Mouse (Mus musculus): ENCODE data around the gene Eif1ad. TPM values are rescaled to one million over a fixed set of nuclear protein-coding genes. Genes with fewer than 3 reads are reported as not detected.
"Not testable (repeated sequence)": the region's sequence is repeated elsewhere in the genome, so short reads cannot be mapped to it uniquely, and the experiment has no call there.

Eif1ad gene
- polyA plus RNA-seq, 1 experiment from 2014 or later: 76.6 TPM

- peak within 1 kb of the TSS; percentile 91 for H3K9ac ChIP-seq (ENCODE audit: low read depth, low read length)
- peak; percentile 97 for DNase-seq (ENCODE audit: low spot score)
- peak within 1 kb of the TSS; percentile 73 for H3K27ac ChIP-seq (ENCODE audit: low read depth, low read length)
- peak within 1 kb of the TSS; percentile 93 for H3K4me2 ChIP-seq (replicated peaks; ENCODE audit: low read depth, low read length)
- H3K4me1 ChIP-seq (replicated peaks; ENCODE audit: control insufficient read depth, insufficient read depth, low read length): peaks cover 6% of the 10 kb centered on the region; the same call in 1 of the 2 replicates
- peak; percentile 97 for ATAC-seq (ENCODE audit: low FRiP score)
- no peaks in the 10 kb centered on the region for H3K9me3 ChIP-seq (ENCODE audit: control insufficient read depth, low read length)
- 3% methylated on average over 43 of the region's 43 CpGs for WGBS
- H3K4me3 ChIP-seq (ENCODE audit: low read depth, low read length): peak within 1 kb of the TSS; percentile 100
- no peaks in the 10 kb centered on the region for H3K27me3 ChIP-seq (ENCODE audit: control insufficient read depth, insufficient read depth, low read length)
- no peaks in the 10 kb centered on the region for H3K36me3 ChIP-seq (ENCODE audit: control insufficient read depth, insufficient read depth, low read length)
Measured at GRCm38 (mm10) chr19:5388588-5389242, 22.2 kb downstream of the Eif1ad start, which contains the start of gene Sart1. Gene Sart1 (minus strand): TSS chr19:5388703.

- H3K9me3 ChIP-seq (ENCODE audit: control insufficient read depth, low read length): no peaks in the 10 kb centered on the region
- H3K4me1 ChIP-seq (replicated peaks; ENCODE audit: control insufficient read depth, insufficient read depth, low read length): peaks cover 6% of the 10 kb centered on the region; the same call in 1 of the 2 replicates
- H3K4me3 ChIP-seq (ENCODE audit: low read depth, low read length): peak overlapping the region; percentile 100
- ATAC-seq (ENCODE audit: low FRiP score) (no peak), DNase-seq (ENCODE audit: low spot score) (peak; percentile 25)
- H3K9ac ChIP-seq (ENCODE audit: low read depth, low read length): 0 out of 2 replicates have a peak overlapping the region, but pooled peaks have one; percentile 91
- 57% methylated on average over 12 of the region's 12 CpGs for WGBS
- no peaks in the 10 kb centered on the region for H3K27me3 ChIP-seq (ENCODE audit: control insufficient read depth, insufficient read depth, low read length)
- peak overlapping the region; percentile 60 for H3K4me2 ChIP-seq (replicated peaks; ENCODE audit: low read depth, low read length)
- H3K27ac ChIP-seq (ENCODE audit: low read depth, low read length): no peak overlapping the region
- no peaks in the 10 kb centered on the region for H3K36me3 ChIP-seq (ENCODE audit: control insufficient read depth, insufficient read depth, low read length)
Measured at GRCm38 (mm10) chr19:5389647-5390046, 23.1 kb downstream of the Eif1ad start.

- Histone ChIP-seq H3K9me3 (ENCODE audit: control insufficient read depth, low read length) (no peaks in the 10 kb centered on the region), H3K4me3 (ENCODE audit: low read depth, low read length) (no peak overlapping the region; the same call in 1 of the 2 replicates), H3K36me3 (ENCODE audit: control insufficient read depth, insufficient read depth, low read length) (no peaks in the 10 kb centered on the region), H3K9ac (ENCODE audit: low read depth, low read length) (0 out of 2 replicates have a peak overlapping the region, but pooled peaks have one; percentile 21), H3K27me3 (ENCODE audit: control insufficient read depth, insufficient read depth, low read length) (no peaks in the 10 kb centered on the region), H3K27ac (ENCODE audit: low read depth, low read length) (no peak overlapping the region), H3K4me1 (replicated peaks; ENCODE audit: control insufficient read depth, insufficient read depth, low read length) (peaks cover 6% of the 10 kb centered on the region; the same call in 1 of the 2 replicates), H3K4me2 (replicated peaks; ENCODE audit: low read depth, low read length) (no peak overlapping the region)
- ATAC-seq (ENCODE audit: low FRiP score): no peak
- DNase-seq (ENCODE audit: low spot score): no peak
- 81% methylated on average over 8 of the region's 8 CpGs for WGBS
Measured at GRCm38 (mm10) chr19:5390416-5390815, 23.9 kb downstream of the Eif1ad start.

GRCm38 (mm10) chr19:5392892-5393291 is 26.4 kb downstream of the Eif1ad start:
- H3K27ac ChIP-seq (ENCODE audit: low read depth, low read length): no peak overlapping the region
- no peaks in the 10 kb centered on the region for H3K36me3 ChIP-seq (ENCODE audit: control insufficient read depth, insufficient read depth, low read length)
- H3K9ac ChIP-seq (ENCODE audit: low read depth, low read length): no peak overlapping the region
- H3K9me3 ChIP-seq (ENCODE audit: control insufficient read depth, low read length): no peaks in the 10 kb centered on the region
- H3K4me2 ChIP-seq (replicated peaks; ENCODE audit: low read depth, low read length): no peak overlapping the region
- DNase-seq (ENCODE audit: low spot score) (no peak), ATAC-seq (ENCODE audit: low FRiP score) (no peak)
- WGBS: 71% methylated on average over 4 of the region's 4 CpGs
- H3K27me3 ChIP-seq (ENCODE audit: control insufficient read depth, insufficient read depth, low read length): no peaks in the 10 kb centered on the region
- H3K4me3 ChIP-seq (ENCODE audit: low read depth, low read length): no peak overlapping the region
- peaks cover 3% of the 10 kb centered on the region; the same call in 1 of the 2 replicates for H3K4me1 ChIP-seq (replicated peaks; ENCODE audit: control insufficient read depth, insufficient read depth, low read length)

- no peak for ATAC-seq (ENCODE audit: low FRiP score)
- Histone ChIP-seq H3K36me3 (ENCODE audit: control insufficient read depth, insufficient read depth, low read length) (no peaks in the 10 kb centered on the region), H3K4me2 (replicated peaks; ENCODE audit: low read depth, low read length) (no peak overlapping the region), H3K9me3 (ENCODE audit: control insufficient read depth, low read length) (no peaks in the 10 kb centered on the region), H3K9ac (ENCODE audit: low read depth, low read length) (no peak overlapping the region), H3K27ac (ENCODE audit: low read depth, low read length) (no peak overlapping the region), H3K4me3 (ENCODE audit: low read depth, low read length) (no peak overlapping the region; the same call in 1 of the 2 replicates), H3K27me3 (ENCODE audit: control insufficient read depth, insufficient read depth, low read length) (no peaks in the 10 kb centered on the region), H3K4me1 (replicated peaks; ENCODE audit: control insufficient read depth, insufficient read depth, low read length) (0 out of 2 replicates have a peak, but pooled peaks cover 2% of the 10 kb centered on the region)
- 60% methylated on average over 10 of the region's 10 CpGs for WGBS
- no peak for DNase-seq (ENCODE audit: low spot score)
Measured at GRCm38 (mm10) chr19:5394168-5394567, 27.6 kb downstream of the Eif1ad start.

- 71% methylated on average over 4 of the region's 4 CpGs for WGBS
- H3K4me1 ChIP-seq (replicated peaks; ENCODE audit: control insufficient read depth, insufficient read depth, low read length): no peaks in the 10 kb centered on the region
- DNase-seq (ENCODE audit: low spot score): no peak
- no peak overlapping the region for H3K27ac ChIP-seq (ENCODE audit: low read depth, low read length)
- H3K27me3 ChIP-seq (ENCODE audit: control insufficient read depth, insufficient read depth, low read length): no peaks in the 10 kb centered on the region
- H3K9ac ChIP-seq (ENCODE audit: low read depth, low read length): no peak overlapping the region
- H3K4me3 ChIP-seq (ENCODE audit: low read depth, low read length): no peak overlapping the region
- no peak for ATAC-seq (ENCODE audit: low FRiP score)
- H3K4me2 ChIP-seq (replicated peaks; ENCODE audit: low read depth, low read length): no peak overlapping the region
- H3K9me3 ChIP-seq (ENCODE audit: control insufficient read depth, low read length): no peaks in the 10 kb centered on the region
- H3K36me3 ChIP-seq (ENCODE audit: control insufficient read depth, insufficient read depth, low read length): no peaks in the 10 kb centered on the region
Measured at GRCm38 (mm10) chr19:5395371-5395770, 28.8 kb downstream of the Eif1ad start.

GRCm38 (mm10) chr19:5401073-5401472 is 34.5 kb downstream of the Eif1ad start:
- H3K9ac ChIP-seq (ENCODE audit: low read depth, low read length); ATAC-seq (ENCODE audit: low FRiP score); H3K4me2 ChIP-seq (replicated peaks; ENCODE audit: low read depth, low read length); H3K9me3 ChIP-seq (ENCODE audit: control insufficient read depth, low read length); H3K4me3 ChIP-seq (ENCODE audit: low read depth, low read length); H3K27me3 ChIP-seq (ENCODE audit: control insufficient read depth, insufficient read depth, low read length); H3K36me3 ChIP-seq (ENCODE audit: control insufficient read depth, insufficient read depth, low read length); DNase-seq (ENCODE audit: low spot score); H3K27ac ChIP-seq (ENCODE audit: low read depth, low read length); H3K4me1 ChIP-seq (replicated peaks; ENCODE audit: control insufficient read depth, insufficient read depth, low read length): not testable (repeated sequence)
- 78% methylated on average over 4 of the region's 4 CpGs for WGBS

- no peak within 1 kb of the TSS for H3K27ac ChIP-seq (ENCODE audit: low read depth, low read length)
- 76% methylated on average over 8 of the region's 8 CpGs for WGBS
- ATAC-seq (ENCODE audit: low FRiP score): no peak
- H3K27me3 ChIP-seq (ENCODE audit: control insufficient read depth, insufficient read depth, low read length): no peaks in the 10 kb centered on the region
- H3K9ac ChIP-seq (ENCODE audit: low read depth, low read length): no peak within 1 kb of the TSS
- no peak for DNase-seq (ENCODE audit: low spot score)
- H3K4me1 ChIP-seq (replicated peaks; ENCODE audit: control insufficient read depth, insufficient read depth, low read length): no peaks in the 10 kb centered on the region
- no peaks in the 10 kb centered on the region for H3K9me3 ChIP-seq (ENCODE audit: control insufficient read depth, low read length)
- H3K4me3 ChIP-seq (ENCODE audit: low read depth, low read length): no peak within 1 kb of the TSS
- no peaks in the 10 kb centered on the region for H3K36me3 ChIP-seq (ENCODE audit: control insufficient read depth, insufficient read depth, low read length)
- no peak within 1 kb of the TSS for H3K4me2 ChIP-seq (replicated peaks; ENCODE audit: low read depth, low read length)
Measured at GRCm38 (mm10) chr19:5402293-5402692, 35.8 kb downstream of the Eif1ad start, which contains the start of gene Tsga10ip. Gene Tsga10ip (minus strand): TSS chr19:5402526.

GRCm38 (mm10) chr19:5405924-5406323 is 39.4 kb downstream of the Eif1ad start:
- Histone ChIP-seq H3K4me3 (ENCODE audit: low read depth, low read length) (peak overlapping the region; percentile 31), H3K9ac (ENCODE audit: low read depth, low read length) (peak overlapping the region; percentile 44), H3K27ac (ENCODE audit: low read depth, low read length) (peak overlapping the region; percentile 30; the same call in 1 of the 2 replicates), H3K27me3 (ENCODE audit: control insufficient read depth, insufficient read depth, low read length) (no peaks in the 10 kb centered on the region), H3K4me2 (replicated peaks; ENCODE audit: low read depth, low read length) (peak overlapping the region; percentile 50), H3K4me1 (replicated peaks; ENCODE audit: control insufficient read depth, insufficient read depth, low read length) (0 out of 2 replicates have a peak, but pooled peaks cover 3% of the 10 kb centered on the region), H3K9me3 (ENCODE audit: control insufficient read depth, low read length) (no peaks in the 10 kb centered on the region), H3K36me3 (ENCODE audit: control insufficient read depth, insufficient read depth, low read length) (no peaks in the 10 kb centered on the region)
- ATAC-seq (ENCODE audit: low FRiP score): no peak
- 31% methylated on average over 7 of the region's 7 CpGs for WGBS
- DNase-seq (ENCODE audit: low spot score): peak; percentile 23

Measured in hindbrain, embryonic 11.5 days (tissue).